In genomic region chr1:63112865-63113261, GRCm38 (mm10) we compare ENCODE assay signal across 9 mouse cellular contexts. TPM values are rescaled to one million over a fixed set of nuclear protein-coding genes. Genes with fewer than 3 reads are reported as not detected.
DNase-seq lines count a peak whose midpoint lies in the region; ATAC-seq and TF ChIP-seq lines count a peak whose summit lies in the region.
"Had no signal": no experiment of that assay in that cellular context is flagged by ENCODE, and none has a peak within 500 bp of the region (broad histone marks: within the 10 kb centered on the region; RNA-seq: fewer than 3 reads in every experiment).

No protein-coding gene starts in this region.

- H3K9me3 ChIP-seq in forebrain, embryonic 13.5 days (replicated peaks), result no peaks in the 10 kb centered on the region
- no peaks in the 10 kb centered on the region for H3K9me3 ChIP-seq in hindbrain, embryonic 11.5 days (ENCODE audit: control insufficient read depth, low read length)
- no peaks in the 10 kb centered on the region for H3K9me3 ChIP-seq in limb, embryonic 15.5 days
- H3K9me3 ChIP-seq in midbrain, embryonic 16.5 days (replicated peaks; ENCODE audit: control insufficient read depth, low read length, poor library complexity, severe bottlenecking), result no peaks in the 10 kb centered on the region
- H3K9me3 ChIP-seq in stomach, postnatal 0 days (ENCODE audit: control insufficient read depth, low read length), result no peaks in the 10 kb centered on the region

- TF ChIP-seq EP300 in stomach, postnatal 0 days (optimal IDR thresholded peaks at IDR 0.05), result no peak

- WGBS in forebrain, embryonic 13.5 days, result 3% methylated on average over 11 of the region's 11 CpGs
- WGBS in hindbrain, embryonic 11.5 days, result 4% methylated on average over 11 of the region's 11 CpGs
- WGBS in limb, embryonic 15.5 days, result 3% methylated on average over 11 of the region's 11 CpGs
- 4% methylated on average over 11 of the region's 11 CpGs for WGBS in midbrain, embryonic 16.5 days
- under 1% methylated on average over 11 of the region's 11 CpGs for WGBS in stomach, postnatal 0 days

- peak overlapping the region; percentile 99 for H3K27ac ChIP-seq in forebrain, embryonic 13.5 days
- H3K27ac ChIP-seq in hindbrain, embryonic 11.5 days (ENCODE audit: low read depth, low read length), result peak overlapping the region; percentile 98
- peak overlapping the region; percentile 100 for H3K27ac ChIP-seq in limb, embryonic 15.5 days
- H3K27ac ChIP-seq in midbrain, embryonic 16.5 days (ENCODE audit: low read length), result peak overlapping the region; percentile 95
- H3K27ac ChIP-seq in stomach, postnatal 0 days (replicated peaks), result peak overlapping the region; percentile 100

- peak; percentile 24 for DNase-seq in gastrocnemius, adult 18-20 months (ENCODE audit: low spot score)
- DNase-seq in gastrocnemius, adult 8-10 months (ENCODE audit: low spot score in 2 of 2), result no peak
- DNase-seq in hindbrain, embryonic 11.5 days (ENCODE audit: low spot score), result peak; percentile 55
- DNase-seq in stomach, postnatal 0 days (ENCODE audit: low spot score), result peak; percentile 50

- no peaks in the 10 kb centered on the region for H3K27me3 ChIP-seq in forebrain, embryonic 13.5 days
- no peaks in the 10 kb centered on the region for H3K27me3 ChIP-seq in hindbrain, embryonic 11.5 days (ENCODE audit: control insufficient read depth, insufficient read depth, low read length)
- H3K27me3 ChIP-seq in limb, embryonic 15.5 days, result no peaks in the 10 kb centered on the region
- no peaks in the 10 kb centered on the region for H3K27me3 ChIP-seq in midbrain, embryonic 16.5 days (ENCODE audit: control insufficient read depth, insufficient read depth, low read depth, low read length)
- H3K27me3 ChIP-seq in stomach, postnatal 0 days (ENCODE audit: control insufficient read depth, insufficient read depth, low read length), result no peaks in the 10 kb centered on the region
- H3K27me3 ChIP-seq: Patski had no signal

- H3K4me2 ChIP-seq in forebrain, embryonic 13.5 days, result peak overlapping the region; percentile 94
- peak overlapping the region; percentile 87 for H3K4me2 ChIP-seq in hindbrain, embryonic 11.5 days (replicated peaks; ENCODE audit: low read depth, low read length)
- peak overlapping the region; percentile 74 for H3K4me2 ChIP-seq in limb, embryonic 15.5 days
- peak overlapping the region; percentile 92 for H3K4me2 ChIP-seq in midbrain, embryonic 16.5 days (ENCODE audit: low read length)
- H3K4me2 ChIP-seq in stomach, postnatal 0 days (replicated peaks; ENCODE audit: low read depth), result peak overlapping the region; percentile 82

- H3K36me3 ChIP-seq in forebrain, embryonic 13.5 days (ENCODE audit: poor library complexity, severe bottlenecking), result no peaks in the 10 kb centered on the region
- no peaks in the 10 kb centered on the region for H3K36me3 ChIP-seq in hindbrain, embryonic 11.5 days (ENCODE audit: control insufficient read depth, insufficient read depth, low read length)
- H3K36me3 ChIP-seq in limb, embryonic 15.5 days, result no peaks in the 10 kb centered on the region; the same call in 1 of the 2 replicates
- H3K36me3 ChIP-seq in midbrain, embryonic 16.5 days (ENCODE audit: control insufficient read depth, insufficient read depth, low read length), result no peaks in the 10 kb centered on the region
- no peaks in the 10 kb centered on the region; the same call in 1 of the 2 replicates for H3K36me3 ChIP-seq in stomach, postnatal 0 days (ENCODE audit: control insufficient read depth, insufficient read depth, low read length)

- TF ChIP-seq CTCF in stomach, postnatal 0 days (IDR thresholded peaks at IDR 0.05; ENCODE audit: low read depth), result no peak

- H3K4me1 ChIP-seq in forebrain, embryonic 13.5 days, result peaks cover 45% of the 10 kb centered on the region
- no peaks in the 10 kb centered on the region; the same call in 1 of the 2 replicates for H3K4me1 ChIP-seq in hindbrain, embryonic 11.5 days (replicated peaks; ENCODE audit: control insufficient read depth, insufficient read depth, low read length)
- H3K4me1 ChIP-seq in limb, embryonic 15.5 days, result peaks cover 22% of the 10 kb centered on the region
- peaks cover 40% of the 10 kb centered on the region for H3K4me1 ChIP-seq in midbrain, embryonic 16.5 days (ENCODE audit: control insufficient read depth, insufficient read depth, low read length)
- H3K4me1 ChIP-seq in stomach, postnatal 0 days (replicated peaks; ENCODE audit: control insufficient read depth, insufficient read depth), result 0 out of 2 replicates have a peak, but pooled peaks cover 3% of the 10 kb centered on the region

- H3K4me3 ChIP-seq in forebrain, embryonic 13.5 days, result peak overlapping the region; percentile 88
- H3K4me3 ChIP-seq in hindbrain, embryonic 11.5 days (ENCODE audit: low read depth, low read length), result peak overlapping the region; percentile 86
- H3K4me3 ChIP-seq in limb, embryonic 15.5 days, result peak overlapping the region; percentile 83
- peak overlapping the region; percentile 96 for H3K4me3 ChIP-seq in midbrain, embryonic 16.5 days (ENCODE audit: low read depth, low read length)
- peak overlapping the region; percentile 96 for H3K4me3 ChIP-seq in stomach, postnatal 0 days (ENCODE audit: low read depth, low read length)

- peak overlapping the region; percentile 100 for H3K9ac ChIP-seq in forebrain, embryonic 13.5 days
- H3K9ac ChIP-seq in hindbrain, embryonic 11.5 days (ENCODE audit: low read depth, low read length), result peak overlapping the region; percentile 100
- peak overlapping the region; percentile 99 for H3K9ac ChIP-seq in limb, embryonic 15.5 days
- H3K9ac ChIP-seq in midbrain, embryonic 16.5 days (ENCODE audit: low read depth, low read length), result peak overlapping the region; percentile 100
- peak overlapping the region; percentile 100 for H3K9ac ChIP-seq in stomach, postnatal 0 days (ENCODE audit: low read length)

- ATAC-seq in cerebellum, adult (ENCODE audit: insufficient number of reproducible peaks, low FRiP score, low TSS enrichment), result peak; percentile 32; the same call in 1 of the 2 replicates
- ATAC-seq in forebrain, embryonic 13.5 days, result no peak
- no peak for ATAC-seq in hindbrain, embryonic 11.5 days (ENCODE audit: low FRiP score)
- no peak for ATAC-seq in limb, embryonic 15.5 days (ENCODE audit: insufficient number of reproducible peaks, low FRiP score, low TSS enrichment, low read depth)
- peak; percentile 23; the same call in 1 of the 2 replicates for ATAC-seq in midbrain, embryonic 16.5 days
- ATAC-seq in stomach, postnatal 0 days (ENCODE audit: low FRiP score, low TSS enrichment), result peak; percentile 19; the same call in 1 of the 2 replicates

RNA-seq across cellular contexts. Expression of gene Ino80d, which starts 1.6 kb away (rescaled TPM):
- total RNA-seq in gastrocnemius, adult 18-20 months (2021), result 10 to 100 TPM; 13.0 to 13.2 TPM
- 10 to 100 TPM; 11.3 to 14.5 (median 12.8) TPM for total RNA-seq in gastrocnemius, adult 8-10 months (2022)
- polyA plus RNA-seq in forebrain, embryonic 13.5 days (2015; fragmentation: Nextera tagmentation; extraction: Ambion mirVana), result 10.0 TPM in 2 replicates
- polyA plus RNA-seq in hindbrain, embryonic 11.5 days (2014; fragmentation: Nextera tagmentation; extraction: Ambion mirVana), result 10.5 and 16.8 TPM in 2 replicates
- 11.3 TPM in 2 replicates for polyA plus RNA-seq in limb, embryonic 15.5 days (2015; fragmentation: Nextera tagmentation; extraction: Ambion mirVana)
- polyA plus RNA-seq in midbrain, embryonic 16.5 days (2015; fragmentation: Nextera tagmentation; extraction: Ambion mirVana), result 8.9 and 9.6 TPM in 2 replicates
- polyA plus RNA-seq in stomach, postnatal 0 days (2015; fragmentation: Nextera tagmentation; extraction: Ambion mirVana), result 4.3 and 5.9 TPM in 2 replicates

Comparison
In these comparisons a context has a peak if more than half of its experiments do, and no peak if none do; other contexts are left out.
1. DNase-seq: peak in gastrocnemius, adult 18-20 months (single experiment), hindbrain, embryonic 11.5 days (single experiment) and stomach, postnatal 0 days (single experiment); none in gastrocnemius, adult 8-10 months (0 of 2).
2. ATAC-seq: peak in cerebellum, adult (single experiment), midbrain, embryonic 16.5 days (single experiment) and stomach, postnatal 0 days (single experiment); none in forebrain, embryonic 13.5 days (single experiment), hindbrain, embryonic 11.5 days (single experiment) and limb, embryonic 15.5 days (single experiment).
3. Peak in every context shown above with its lines, with median percentiles within 50 percentile points of each other: H3K27ac ChIP-seq, H3K4me2 ChIP-seq, H3K4me3 ChIP-seq and H3K9ac ChIP-seq.